Mouse (Mus musculus) forebrain, postnatal 0 days (tissue): ENCODE data around the gene Cog5. TPM values are rescaled to one million over a fixed set of nuclear protein-coding genes. Genes with fewer than 3 reads are reported as not detected.

Experiments used
- ATAC-seq: fragments of 200-750 bp; cut with Nextera tagmentation; 2 replicates; pipeline ENCODE4 v1.8.0; 2017; ENCODE audit warnings: mild to moderate bottlenecking, moderate library complexity
- DNase-seq: peaks from one replicate; pipeline ENCODE4 v3.0.0-alpha.2; 2015
- H3K27ac ChIP-seq: fragments of 300-500 bp; sonication (generic); 2 replicates; pipeline ENCODE4 v1.5.1; 2014; ENCODE audit warnings: low read depth, mild to moderate bottlenecking, antibody characterized with exemption, low read length, moderate library complexity, mixed read lengths
- H3K27me3 ChIP-seq: fragments of 300-500 bp; sonication (generic); 2 replicates; pipeline ENCODE4 v1.6.1; 2014; ENCODE audit warnings: mild to moderate bottlenecking, low read length, mixed read lengths; ENCODE audit not compliant: insufficient read depth
- H3K36me3 ChIP-seq: fragments of 300-500 bp; sonication (generic); 2 replicates; pipeline ENCODE4 v1.6.1; 2014; ENCODE audit warnings: mild to moderate bottlenecking, moderate library complexity; ENCODE audit not compliant: insufficient read depth
- H3K4me1 ChIP-seq: fragments of 300-500 bp; sonication (generic); 2 replicates; pipeline ENCODE4 v1.6.1; 2014; ENCODE audit warnings: antibody characterized with exemption; ENCODE audit not compliant: insufficient read depth
- H3K4me2 ChIP-seq: fragments of 300-500 bp; sonication (generic); 2 replicates; pipeline ENCODE4 v1.6.1; 2014; ENCODE audit warnings: low read depth, mild to moderate bottlenecking, moderate library complexity
- H3K4me3 ChIP-seq: fragments of 300-500 bp; sonication (generic); 2 replicates; pipeline ENCODE4 v1.5.1; 2014; ENCODE audit warnings: low read depth, low read length, mixed read lengths
- H3K9ac ChIP-seq: fragments of 300-500 bp; sonication (generic); 2 replicates; pipeline ENCODE4 v1.6.1; 2014; ENCODE audit warnings: mild to moderate bottlenecking
- H3K9me3 ChIP-seq: fragments of 300-500 bp; sonication (generic); 2 replicates; pipeline ENCODE4 v1.6.1; 2016; ENCODE audit warnings: low read length
- CTCF ChIP-seq: sonication (generic); IDR thresholded peaks from 2 replicates; pipeline ENCODE4 v1.5.1; 2016; ENCODE audit warnings: antibody characterized with exemption, control low read depth, low read depth
- WGBS: fragments of 180-500 bp; shearing (Covaris S2); extraction: QIAGEN DNeasy Blood & Tissue Kit; methylation state at CpG from one replicate; pipeline ENCODE4 v1.1.7; 2014; 5-methylcytosine and 5-hydroxymethylcytosine counted together
- polyA plus RNA-seq: library from polyadenylated mRNA; unstranded; fragments of >200 nt; fragmentation: Nextera tagmentation; extraction: Ambion mirVana; gene quantifications from 2 replicates; pipeline ENCODE4 v1.2.1, GENCODE M21; 2015
- total RNA-seq: library from RNA; depleted of rRNA; stranded (reverse); fragments of >200 nt; gene quantifications from 2 replicates; pipeline ENCODE4 v1.2.3, GENCODE M21; 2014; rRNA removed

Cog5 gene
- total and polyA plus RNA-seq, 2 experiments from 2014 or later, result 17.3 to 47.7 TPM

DNA sequence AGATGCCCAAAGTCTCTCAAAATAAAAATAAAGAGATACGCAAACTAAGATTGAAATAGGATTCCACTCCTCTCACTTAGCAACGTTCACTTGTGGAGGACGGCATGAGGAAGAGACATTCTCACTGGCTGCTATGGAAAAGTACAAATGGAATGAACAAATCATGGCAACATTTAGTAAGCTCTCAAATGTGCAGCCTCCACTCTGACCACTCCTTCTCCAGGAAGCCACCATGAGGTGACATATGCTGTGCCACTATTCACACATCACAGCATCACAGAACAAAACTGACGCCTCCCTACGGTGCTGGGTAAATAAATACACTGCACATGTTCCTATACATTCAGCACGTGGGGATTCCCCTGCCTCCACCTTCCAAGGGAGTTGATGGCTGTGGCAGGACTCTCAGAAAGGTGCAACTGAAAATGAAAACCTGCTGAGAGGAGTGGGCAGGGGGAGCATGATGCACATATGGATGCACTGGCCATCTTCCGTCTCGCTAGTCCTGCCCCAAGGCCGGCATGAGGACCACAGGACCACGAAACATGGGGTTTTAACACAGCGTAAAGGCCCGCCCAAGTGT is 323.0 kb downstream of the Cog5 start:
- DNase-seq (no peak), ATAC-seq (no peak)
- Histone ChIP-seq H3K9ac (no peak overlapping the region), H3K4me3 (no peak overlapping the region), H3K9me3 (no peaks in the 10 kb centered on the region), H3K27me3 (no peaks in the 10 kb centered on the region), H3K4me1 (no peaks in the 10 kb centered on the region), H3K36me3 (no peaks in the 10 kb centered on the region), H3K4me2 (no peak overlapping the region), H3K27ac (no peak overlapping the region)
- TF ChIP-seq CTCF, result no peak
- 64% methylated on average over 12 of the region's 12 CpGs for WGBS

DNA sequence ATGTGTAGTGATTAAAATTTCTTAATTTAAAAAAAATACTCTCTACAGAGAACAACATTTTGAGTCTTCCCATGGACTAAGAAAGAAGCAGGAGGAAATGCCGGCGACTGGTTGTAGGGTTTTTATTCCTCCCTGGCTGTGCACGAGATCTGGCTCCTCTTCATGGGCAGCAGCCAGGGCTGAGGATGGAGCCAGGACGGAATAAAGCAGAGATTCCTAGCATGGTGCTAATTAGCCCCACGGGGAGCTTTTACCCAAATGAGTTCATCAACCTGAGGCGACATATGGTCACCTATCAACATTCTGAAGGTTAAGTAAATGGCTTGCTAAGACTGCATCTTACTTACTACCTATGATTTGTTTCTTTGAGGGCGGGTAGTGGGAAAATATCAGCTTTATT is 328.6 kb downstream of the Cog5 start:
- peaks cover 21% of the 10 kb centered on the region for H3K4me1 ChIP-seq
- TF ChIP-seq CTCF, result no peak
- 29% methylated on average over 7 of the region's 7 CpGs for WGBS
- no peaks in the 10 kb centered on the region for H3K27me3 ChIP-seq
- H3K4me2 ChIP-seq, result peak overlapping the region; percentile 18
- H3K27ac ChIP-seq, result peak overlapping the region; percentile 45; the same call in 1 of the 2 replicates
- DNase-seq, result peak; percentile 62
- ATAC-seq, result peak; percentile 57
- H3K4me3 ChIP-seq, result no peak overlapping the region
- H3K36me3 ChIP-seq, result no peaks in the 10 kb centered on the region
- no peaks in the 10 kb centered on the region for H3K9me3 ChIP-seq
- H3K9ac ChIP-seq, result no peak overlapping the region

- Histone ChIP-seq H3K9ac (no peak overlapping the region), H3K4me1 (peaks cover 21% of the 10 kb centered on the region), H3K4me2 (no peak overlapping the region), H3K4me3 (no peak overlapping the region), H3K9me3 (no peaks in the 10 kb centered on the region), H3K36me3 (no peaks in the 10 kb centered on the region), H3K27ac (peak overlapping the region; percentile 59; the same call in 1 of the 2 replicates), H3K27me3 (no peaks in the 10 kb centered on the region)
- WGBS, result 23% methylated on average over 6 of the region's 6 CpGs
- TF ChIP-seq CTCF, result no peak
- peak; percentile 77; the same call in 1 of the 2 replicates for ATAC-seq
- DNase-seq, result peak; percentile 44
Observed at GRCm38 (mm10) chr12:31983769-31984168, 329.1 kb downstream of the Cog5 start.

GRCm38 (mm10) chr12:31984206-31984605 is 329.5 kb downstream of the Cog5 start:
- H3K27ac ChIP-seq, result peak overlapping the region; percentile 59
- H3K9me3 ChIP-seq, result no peaks in the 10 kb centered on the region
- peaks cover 21% of the 10 kb centered on the region for H3K4me1 ChIP-seq
- TF ChIP-seq CTCF, result no peak
- ATAC-seq (peak; percentile 26; the same call in 1 of the 2 replicates), DNase-seq (no peak)
- H3K27me3 ChIP-seq, result no peaks in the 10 kb centered on the region
- WGBS, result 30% methylated on average over 2 of the region's 2 CpGs
- no peak overlapping the region for H3K9ac ChIP-seq
- no peak overlapping the region for H3K4me3 ChIP-seq
- H3K4me2 ChIP-seq, result no peak overlapping the region
- H3K36me3 ChIP-seq, result no peaks in the 10 kb centered on the region

DNA sequence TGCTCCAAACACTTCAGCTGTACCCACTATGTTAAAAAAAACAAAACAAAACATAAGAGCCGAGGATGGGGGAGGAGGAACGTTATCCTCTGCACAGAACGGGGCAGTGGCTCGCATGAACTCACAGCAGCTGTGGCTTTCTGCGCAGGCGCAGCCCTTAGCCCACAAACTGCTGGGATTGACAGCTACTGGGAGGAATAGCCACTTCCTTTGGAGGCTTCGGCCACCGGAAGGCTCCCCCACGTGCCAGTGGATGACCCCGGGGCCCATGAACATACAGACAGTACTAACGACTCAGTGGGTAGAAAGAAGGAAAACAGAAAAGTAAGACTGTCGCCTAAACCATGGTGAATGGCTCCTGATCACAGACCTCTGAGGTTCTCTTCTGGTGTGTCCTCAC is 330.0 kb downstream of the Cog5 start:
- Histone ChIP-seq H3K4me1 (peaks cover 21% of the 10 kb centered on the region), H3K4me3 (no peak overlapping the region), H3K36me3 (no peaks in the 10 kb centered on the region), H3K27me3 (no peaks in the 10 kb centered on the region), H3K27ac (peak overlapping the region; percentile 59), H3K4me2 (no peak overlapping the region), H3K9me3 (no peaks in the 10 kb centered on the region), H3K9ac (no peak overlapping the region)
- DNase-seq, result no peak
- no peak for ATAC-seq
- TF ChIP-seq CTCF, result no peak
- whole genome bisulfite sequencing, result 64% methylated on average over 12 of the region's 12 CpGs

GRCm38 (mm10) chr12:31985738-31986137 is 331.1 kb downstream of the Cog5 start:
- no peaks in the 10 kb centered on the region for H3K27me3 ChIP-seq
- no peak for TF ChIP-seq CTCF
- DNase-seq (no peak), ATAC-seq (no peak)
- 61% methylated on average over 6 of the region's 6 CpGs for WGBS
- H3K4me2 ChIP-seq, result no peak overlapping the region
- H3K4me3 ChIP-seq, result no peak overlapping the region
- H3K9ac ChIP-seq, result no peak overlapping the region
- no peak overlapping the region for H3K27ac ChIP-seq
- H3K36me3 ChIP-seq, result no peaks in the 10 kb centered on the region
- peaks cover 21% of the 10 kb centered on the region for H3K4me1 ChIP-seq
- no peaks in the 10 kb centered on the region for H3K9me3 ChIP-seq

GRCm38 (mm10) chr12:31986463-31986862 is 331.8 kb downstream of the Cog5 start:
- Histone ChIP-seq H3K36me3 (no peaks in the 10 kb centered on the region), H3K4me1 (peaks cover 21% of the 10 kb centered on the region), H3K9me3 (no peaks in the 10 kb centered on the region), H3K27ac (no peak overlapping the region), H3K9ac (no peak overlapping the region), H3K4me2 (no peak overlapping the region), H3K4me3 (no peak overlapping the region), H3K27me3 (no peaks in the 10 kb centered on the region)
- TF ChIP-seq CTCF, result no peak
- ATAC-seq, result no peak
- WGBS, result 97% methylated on average over 2 of the region's 2 CpGs
- DNase-seq, result no peak

Other genes with a start within 250 kb of the Cog5 start
- 19.1 and 25.9 TPM in 2 replicates for gene Cbll1, start 155.3 kb upstream of the Cog5 start, total RNA-seq
- 18.1 and 22.5 TPM in 2 replicates for gene Cbll1, start 155.3 kb upstream of the Cog5 start, polyA plus RNA-seq
- 0.23 and 0.81 TPM in 2 replicates for gene Slc26a4, start 94.9 kb upstream of the Cog5 start, total RNA-seq
- 0.26 and 0.31 TPM in 2 replicates for gene Slc26a4, start 94.9 kb upstream of the Cog5 start, polyA plus RNA-seq
- gene Bcap29, start 20.2 kb upstream of the Cog5 start, total RNA-seq, result 7.2 and 9.4 TPM in 2 replicates
- gene Bcap29, start 20.2 kb upstream of the Cog5 start, polyA plus RNA-seq, result 29.3 and 32.0 TPM in 2 replicates
- gene Dus4l, start within 50 bp of the Cog5 start, total RNA-seq, result 4.5 and 4.9 TPM in 2 replicates
- 5.3 and 7.0 TPM in 2 replicates for gene Dus4l, start within 50 bp of the Cog5 start, polyA plus RNA-seq
- 16.6 and 17.2 TPM in 2 replicates for gene Gpr22, start 59.1 kb downstream of the Cog5 start, total RNA-seq
- gene Gpr22, start 59.1 kb downstream of the Cog5 start, polyA plus RNA-seq, result 12.3 and 13.3 TPM in 2 replicates